Mouse (Mus musculus): ENCODE data around the gene Gm6509.
"Not testable (repeated sequence)": the region's sequence is repeated elsewhere in the genome, so short reads cannot be mapped to it uniquely, and the experiment has no call there.

The Gm6509 gene

DNA sequence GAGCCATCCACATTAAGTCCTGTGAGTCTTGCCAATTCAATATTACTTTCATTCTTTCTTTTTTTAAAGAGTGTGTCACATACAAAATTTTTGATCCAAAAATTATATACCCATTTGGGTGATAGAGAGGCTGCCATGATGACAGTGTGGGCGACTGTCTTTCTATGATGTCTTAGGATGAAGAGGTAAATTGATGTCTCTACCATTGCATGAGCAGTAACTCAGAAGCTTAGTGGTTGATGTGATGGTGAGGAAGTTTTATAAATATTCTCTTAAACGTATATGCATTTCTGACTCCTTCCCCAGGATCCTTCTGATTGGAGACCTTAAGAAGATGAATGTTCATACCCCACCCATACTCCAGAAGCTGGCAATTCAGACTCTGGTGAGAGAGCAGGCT, at the start of gene Gm6509:
Gm6509 (plus strand) TSS at position 301 of the 400 bp plus-strand sequence.
- not testable (repeated sequence) for ATAC-seq (ENCODE audit: low TSS enrichment)

- ATAC-seq (ENCODE audit: low TSS enrichment), result not testable (repeated sequence)
Observed at GRCm38 (mm10) chr5:94616242-94616641, 7.5 kb upstream of the Gm6509 start, which contains the start of gene Gm3147. Gm3147 (minus strand) TSS chr5:94616342.

- not testable (repeated sequence) for ATAC-seq (ENCODE audit: low TSS enrichment)
Observed at GRCm38 (mm10) chr5:94648082-94648481, 24.3 kb downstream of the Gm6509 start, which contains the start of gene Gm6205. Gm6205 (plus strand) TSS chr5:94648382.

Measured in frontal cortex, adult (tissue).